Mouse (Mus musculus): ENCODE results near the gene Vps52. TPM values are rescaled to one million over a fixed set of nuclear protein-coding genes. Genes with fewer than 3 reads are reported as not detected.
A peak's percentile ranks its signal among the peaks of the same experiment; 100 is the strongest.

Vps52 gene
- total RNA-seq, 2 experiments from 2014 or later: 18.6 to 38.4 TPM

GRCm38 (mm10) chr17:33919351-33920281 is 36.0 kb upstream of the Vps52 start:
- peak; percentile 63 for ATAC-seq (replicated peaks; ENCODE audit: poor library complexity, severe bottlenecking)

DNA sequence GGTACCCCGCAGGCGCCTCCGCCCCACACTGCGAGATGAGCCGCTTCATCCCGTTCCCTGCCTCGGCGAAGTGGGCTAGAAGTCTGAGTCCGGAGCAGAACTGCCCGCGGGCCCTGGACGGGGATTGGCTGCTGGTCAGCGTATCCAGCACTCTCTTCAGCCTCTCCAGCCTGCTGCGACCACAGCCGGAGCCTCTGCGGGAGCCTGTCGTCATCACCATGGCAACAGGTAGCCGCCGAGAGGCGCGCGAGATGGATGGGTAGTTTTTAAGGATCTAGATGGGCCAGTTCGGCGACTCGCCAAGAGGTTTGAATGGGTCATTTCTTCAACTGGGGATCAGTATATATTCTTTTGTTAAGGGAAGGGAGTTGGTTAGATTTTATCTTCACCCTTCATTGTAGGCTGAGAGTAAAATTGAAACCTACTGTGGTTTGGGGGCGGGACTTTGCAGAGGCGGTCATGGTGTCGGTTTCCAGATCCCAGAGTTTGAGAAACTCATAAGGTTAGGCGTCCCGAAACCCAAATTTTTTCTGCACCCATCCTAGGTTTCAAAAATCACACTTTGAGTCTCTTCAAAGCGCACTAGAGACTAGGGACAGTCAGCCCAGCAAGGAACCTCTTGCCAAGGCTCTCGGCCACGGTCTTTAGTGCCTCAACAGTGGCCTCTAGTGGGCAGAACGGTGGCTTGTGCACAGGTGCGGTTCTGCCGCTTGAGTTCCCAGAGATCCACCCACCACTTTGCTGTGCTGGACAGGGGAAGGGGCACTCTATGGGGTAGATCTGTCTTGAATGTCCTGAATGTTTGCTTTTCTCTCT is 35.1 kb upstream of the Vps52 start:
- ATAC-seq (replicated peaks; ENCODE audit: poor library complexity, severe bottlenecking): peak; percentile 33

- no peak for ATAC-seq (replicated peaks; ENCODE audit: poor library complexity, severe bottlenecking)
Observed at GRCm38 (mm10) chr17:33921361-33921760, 34.3 kb upstream of the Vps52 start.

DNA sequence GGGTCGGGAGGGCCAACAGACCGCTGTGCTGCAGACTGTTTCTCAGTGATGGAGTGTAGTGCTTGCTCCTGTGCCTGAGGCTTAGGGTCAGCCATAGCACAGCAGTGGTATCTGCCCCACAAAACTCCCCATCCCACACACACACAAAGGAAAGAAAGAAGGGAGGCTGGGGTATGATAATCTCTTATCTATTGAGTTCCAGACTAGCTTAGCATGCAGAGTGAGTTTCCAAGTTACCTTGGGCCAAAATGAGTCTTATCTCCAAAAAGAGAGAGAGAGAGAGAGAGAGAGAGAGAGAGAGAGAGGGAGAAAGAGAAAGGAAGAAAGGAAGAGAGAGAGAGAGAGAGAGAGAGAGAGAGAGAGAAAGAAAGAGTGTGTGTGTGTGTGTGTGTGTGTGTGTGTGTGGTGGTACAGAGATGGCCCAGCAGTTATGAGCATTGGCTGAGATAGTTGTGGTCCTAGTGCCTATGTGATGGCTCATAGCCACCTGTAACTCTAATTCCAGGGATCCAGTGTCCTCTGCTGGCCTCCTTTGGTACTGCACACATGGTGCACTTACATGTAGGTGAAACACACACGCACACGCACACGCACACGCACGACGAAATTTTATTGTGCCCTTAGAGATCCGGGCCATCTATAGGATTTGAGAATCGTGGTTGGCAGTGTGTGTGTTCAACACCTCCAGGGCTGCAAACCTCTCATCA is 30.9 kb upstream of the Vps52 start:
- ATAC-seq (replicated peaks; ENCODE audit: poor library complexity, severe bottlenecking): no peak

DNA sequence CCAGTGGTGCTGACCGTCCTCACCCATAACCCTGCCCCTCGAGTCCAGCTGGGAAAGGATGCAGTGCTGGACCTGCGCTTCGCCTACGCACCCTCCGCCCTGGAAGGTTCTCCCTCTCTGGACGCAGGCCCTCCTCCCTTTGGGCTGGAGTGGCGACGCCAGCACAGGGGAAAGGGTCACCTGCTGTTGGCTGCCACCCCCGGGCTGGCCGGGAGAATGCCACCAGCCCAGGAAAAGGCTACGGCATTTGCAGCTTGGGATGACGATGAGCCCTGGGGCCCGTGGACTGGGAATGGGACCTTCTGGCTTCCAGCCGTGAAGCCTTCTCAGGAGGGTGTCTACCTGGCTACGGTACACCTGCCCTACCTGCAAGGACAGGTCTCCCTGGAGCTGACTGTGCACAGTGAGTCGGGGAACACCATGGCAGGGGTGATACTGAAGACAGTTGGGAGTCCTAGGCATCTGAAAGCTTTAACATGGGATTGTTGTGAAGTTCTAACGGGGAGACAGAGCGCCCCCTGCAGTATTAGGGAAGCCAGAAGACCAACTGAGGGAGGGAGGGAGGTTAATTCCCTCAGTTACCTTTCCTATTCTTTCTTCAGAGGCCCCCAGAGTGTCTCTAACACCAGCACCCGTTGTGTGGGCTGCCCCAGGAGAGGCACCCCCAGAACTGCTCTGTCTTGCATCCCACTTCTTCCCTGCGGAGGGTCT is 30.1 kb upstream of the Vps52 start:
- ATAC-seq (replicated peaks; ENCODE audit: poor library complexity, severe bottlenecking): no peak

DNA sequence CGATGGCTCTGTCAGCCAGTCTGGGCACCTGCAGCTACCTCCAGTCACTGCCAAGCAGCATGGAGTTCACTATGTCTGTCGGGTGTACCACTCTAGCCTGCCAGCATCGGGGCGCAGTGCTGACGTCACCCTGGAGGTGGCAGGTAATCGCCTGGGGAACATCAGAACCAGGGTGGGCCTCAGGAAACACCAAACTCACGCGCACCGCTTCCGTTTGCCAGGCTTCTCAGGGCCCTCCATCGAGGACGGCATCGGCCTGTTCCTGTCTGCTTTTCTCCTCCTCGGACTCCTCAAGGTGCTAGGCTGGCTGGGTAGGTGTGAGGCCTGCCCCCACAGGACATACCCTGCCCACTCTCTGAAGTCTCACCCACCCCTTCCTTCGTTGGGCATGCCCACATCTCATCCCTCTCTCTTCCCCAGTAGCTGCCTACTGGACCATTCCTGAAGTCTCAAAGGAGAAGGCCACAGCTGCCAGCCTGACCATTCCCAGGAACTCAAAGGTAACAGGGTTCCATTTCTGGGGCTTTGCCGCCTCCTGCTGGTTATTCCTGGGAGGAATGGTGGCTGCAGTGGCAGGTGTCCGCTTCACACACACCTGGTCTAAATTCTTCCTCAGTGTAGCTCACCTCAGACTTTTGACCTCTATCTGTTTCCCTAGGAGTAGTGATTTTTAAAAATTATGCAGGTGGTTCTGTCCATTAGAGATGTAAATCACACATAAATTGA is 29.2 kb upstream of the Vps52 start:
- ATAC-seq (replicated peaks; ENCODE audit: poor library complexity, severe bottlenecking): no peak

DNA sequence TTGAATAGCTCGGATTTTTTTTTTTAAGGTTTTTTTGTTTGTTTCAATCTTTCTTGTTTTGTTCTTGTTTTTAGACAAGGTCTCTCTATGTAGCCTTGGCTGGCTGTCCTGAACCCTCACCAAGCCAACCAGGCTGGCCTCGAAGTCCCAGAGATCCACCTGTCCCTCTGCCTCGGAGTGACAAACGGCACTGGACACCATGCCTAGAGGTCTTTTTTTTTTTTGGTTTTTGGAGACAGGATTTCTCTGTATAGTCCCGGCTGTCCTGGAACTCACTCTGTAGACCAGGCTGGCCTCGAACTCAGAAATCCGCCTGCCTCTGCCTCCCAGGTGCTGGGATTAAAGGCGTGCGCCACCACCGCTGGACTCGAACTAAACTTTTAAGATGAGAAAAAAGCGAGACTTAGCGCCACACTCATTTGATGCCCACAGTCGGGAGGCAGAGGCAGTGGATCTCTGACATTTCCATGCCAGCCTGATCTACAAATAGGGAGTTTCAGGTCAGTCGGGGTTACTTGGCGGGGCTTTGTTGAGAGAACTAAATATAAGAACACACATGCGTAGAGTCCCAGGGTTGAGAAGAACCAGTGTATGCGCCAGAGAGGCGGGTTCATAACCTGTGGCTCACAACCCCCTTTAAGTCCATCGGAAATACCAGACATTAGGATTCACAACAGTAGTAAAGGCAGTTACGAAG is 27.2 kb upstream of the Vps52 start:
- ATAC-seq (replicated peaks; ENCODE audit: poor library complexity, severe bottlenecking): no peak

GRCm38 (mm10) chr17:33929371-33930279 is 26.0 kb upstream of the Vps52 start, which contains the start of gene Rgl2:
Rgl2 (plus strand) TSS chr17:33929543.
- peak; percentile 77 for ATAC-seq (replicated peaks; ENCODE audit: poor library complexity, severe bottlenecking)

DNA sequence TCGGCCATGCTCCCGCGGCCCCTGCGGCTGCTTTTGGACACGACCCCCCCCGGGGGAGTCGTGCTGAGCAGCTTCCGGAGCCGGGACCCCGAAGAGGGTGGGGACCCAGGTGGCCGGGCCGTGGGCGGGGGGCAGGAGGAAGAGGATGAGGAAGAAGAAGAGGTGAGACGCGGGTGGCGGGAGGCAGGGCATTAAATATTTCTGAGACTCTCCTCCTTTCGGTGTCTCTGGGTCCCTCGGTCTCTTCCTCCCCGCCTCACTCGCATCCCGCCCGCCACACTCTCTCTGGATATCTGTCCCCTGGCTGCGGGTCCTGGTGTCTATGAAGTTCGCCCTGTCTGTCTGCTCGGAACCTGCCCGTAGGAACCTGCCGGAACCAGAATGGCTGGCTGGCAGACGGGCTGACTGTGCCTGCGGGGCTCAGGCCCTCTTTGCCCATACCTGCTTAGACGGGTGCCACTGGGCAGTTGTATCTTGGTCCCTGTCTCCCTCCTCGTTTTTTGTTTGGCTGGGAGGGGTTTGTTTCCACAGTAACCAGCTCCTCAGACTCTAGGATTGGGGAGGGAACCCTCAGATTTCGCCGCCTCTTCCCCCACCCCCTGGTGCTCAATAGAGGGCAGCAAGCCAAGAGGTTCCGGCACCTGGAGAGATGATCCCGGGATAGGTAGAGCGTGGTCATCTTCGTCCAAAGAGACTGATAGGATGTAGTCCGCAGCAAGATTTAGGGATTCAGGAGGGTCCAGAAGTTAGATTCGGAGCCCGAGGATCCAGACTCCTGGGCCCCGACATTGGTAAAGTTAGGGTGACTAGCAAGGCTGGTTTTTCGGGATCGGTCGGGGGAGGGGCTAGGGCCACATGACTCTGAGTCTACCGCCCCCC is 25.1 kb upstream of the Vps52 start:
- peak; percentile 38 for ATAC-seq (replicated peaks; ENCODE audit: poor library complexity, severe bottlenecking)

DNA sequence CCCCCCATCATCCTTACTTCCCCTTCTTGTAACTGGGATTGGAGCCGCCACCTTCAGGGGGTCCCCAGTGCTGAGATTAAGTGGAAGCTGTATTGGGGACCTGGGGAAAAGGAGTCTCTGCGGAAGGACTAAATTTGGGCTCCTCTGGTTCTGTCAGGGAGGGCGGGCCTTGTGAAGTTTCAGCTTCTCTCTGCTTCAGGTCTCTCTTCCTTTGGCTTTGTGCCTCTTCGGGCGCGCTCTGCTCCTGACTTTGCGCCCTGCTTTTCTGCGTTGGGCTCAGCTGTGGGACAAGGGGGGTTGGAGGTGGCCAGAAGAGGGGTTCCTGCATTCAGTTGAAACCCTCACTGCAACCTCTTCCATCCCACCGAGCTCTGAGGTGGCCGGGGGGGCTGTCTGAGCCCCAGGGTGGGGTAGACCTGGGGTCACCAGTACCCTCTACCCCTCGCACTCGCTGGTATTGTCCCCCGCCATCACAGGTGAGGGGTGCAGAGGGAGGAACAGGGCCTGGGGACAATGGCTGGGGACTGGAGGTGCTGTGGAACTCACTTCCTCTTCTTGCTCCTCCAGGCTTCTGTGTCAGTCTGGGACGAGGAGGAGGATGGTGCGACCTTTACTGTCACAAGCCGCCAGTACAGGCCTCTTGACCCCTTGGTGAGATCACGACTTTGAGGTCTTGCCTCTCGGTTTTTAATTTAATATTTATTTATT is 24.3 kb upstream of the Vps52 start:
- ATAC-seq (replicated peaks; ENCODE audit: poor library complexity, severe bottlenecking): peak; percentile 25

- ATAC-seq (replicated peaks; ENCODE audit: poor library complexity, severe bottlenecking): no peak
Observed at GRCm38 (mm10) chr17:33931947-33932346, 23.7 kb upstream of the Vps52 start.

DNA sequence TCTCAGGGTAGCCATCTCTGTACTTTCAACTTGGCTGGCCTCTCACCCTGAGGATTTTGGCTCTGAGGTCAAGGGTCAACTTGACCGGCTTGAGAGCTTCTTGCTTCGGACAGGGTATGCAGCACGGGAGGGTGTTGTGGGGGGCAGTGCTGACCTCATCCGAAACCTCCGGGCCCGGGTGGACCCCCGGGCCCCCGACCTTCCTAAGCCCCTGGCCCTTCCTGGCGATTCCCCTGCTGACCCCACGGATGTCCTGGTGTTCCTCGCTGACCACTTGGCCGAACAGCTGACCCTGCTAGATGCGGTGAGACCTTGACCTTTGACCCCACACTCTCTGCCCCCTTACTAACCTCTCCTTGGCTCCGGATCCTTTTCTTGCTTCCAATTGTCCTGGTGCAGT is 23.2 kb upstream of the Vps52 start:
- no peak for ATAC-seq (replicated peaks; ENCODE audit: poor library complexity, severe bottlenecking)

GRCm38 (mm10) chr17:33932970-33933369 is 22.6 kb upstream of the Vps52 start:
- ATAC-seq (replicated peaks; ENCODE audit: poor library complexity, severe bottlenecking): no peak

GRCm38 (mm10) chr17:33935422-33936055 is 20.1 kb upstream of the Vps52 start:
- ATAC-seq (replicated peaks; ENCODE audit: poor library complexity, severe bottlenecking): no peak

- ATAC-seq (replicated peaks; ENCODE audit: poor library complexity, severe bottlenecking): no peak
Observed at GRCm38 (mm10) chr17:33936993-33937392, 18.6 kb upstream of the Vps52 start.

GRCm38 (mm10) chr17:33938783-33939182 is 16.8 kb upstream of the Vps52 start:
- no peak for ATAC-seq (replicated peaks; ENCODE audit: poor library complexity, severe bottlenecking)

Measured in granulocyte monocyte progenitor cell, adult 5-6 weeks (primary cell).